Mouse (Mus musculus) lung, embryonic 16.5 days (tissue): ENCODE data around the gene Vmn2r87. TPM values are rescaled to one million over a fixed set of nuclear protein-coding genes. Genes with fewer than 3 reads are reported as not detected.
"Not testable (repeated sequence)": the region's sequence is repeated elsewhere in the genome, so short reads cannot be mapped to it uniquely, and the experiment has no call there.

Source experiments
- ATAC-seq: fragments of 200-750 bp; cut with Nextera tagmentation; 2 replicates; pipeline ENCODE4 v1.8.0; 2017; ENCODE audit warnings: low read depth, mild to moderate bottlenecking, moderate library complexity
- H3K27ac ChIP-seq: fragments of 300-500 bp; sonication (generic); 2 replicates; pipeline ENCODE4 v1.5.1; 2014; ENCODE audit warnings: mild to moderate bottlenecking, control low read depth, low read length
- H3K27me3 ChIP-seq: fragments of 300-500 bp; sonication (generic); 2 replicates; pipeline ENCODE4 v1.6.1; 2014; ENCODE audit warnings: low read depth, low read length, mixed read lengths; ENCODE audit not compliant: control insufficient read depth, insufficient read depth
- H3K36me3 ChIP-seq: fragments of 300-500 bp; sonication (generic); 2 replicates; pipeline ENCODE4 v1.6.1; 2014; ENCODE audit warnings: low read length; ENCODE audit not compliant: control insufficient read depth, insufficient read depth
- H3K4me1 ChIP-seq: fragments of 300-500 bp; sonication (generic); replicated peaks from 2 replicates; pipeline ENCODE4 v1.6.1; 2014; ENCODE audit warnings: low read length, mixed read lengths; ENCODE audit not compliant: control insufficient read depth, insufficient read depth
- H3K4me2 ChIP-seq: fragments of 300-500 bp; sonication (generic); 2 replicates; pipeline ENCODE4 v1.6.1; 2014; ENCODE audit warnings: low read depth, low read length, control low read depth
- H3K4me3 ChIP-seq: fragments of 300-500 bp; sonication (generic); 2 replicates; pipeline ENCODE4 v1.5.1; 2014; ENCODE audit warnings: mild to moderate bottlenecking, low read length, control low read depth
- H3K9ac ChIP-seq: fragments of 300-500 bp; sonication (generic); 2 replicates; pipeline ENCODE4 v1.6.1; 2014; ENCODE audit warnings: low read length, control low read depth
- H3K9me3 ChIP-seq: fragments of 300-500 bp; sonication (generic); 2 replicates; pipeline ENCODE4 v1.6.1; 2016; ENCODE audit warnings: low read length; ENCODE audit not compliant: control insufficient read depth
- WGBS: fragments of 180-500 bp; shearing (Covaris S2); extraction: QIAGEN DNeasy Blood & Tissue Kit; methylation state at CpG from one replicate; pipeline ENCODE4 v1.1.7; 2014; 5-methylcytosine and 5-hydroxymethylcytosine counted together
- polyA plus RNA-seq: library from polyadenylated mRNA; unstranded; fragments of >200 nt; fragmentation: Nextera tagmentation; extraction: Ambion mirVana; gene quantifications from 2 replicates; pipeline ENCODE4 v1.2.1, GENCODE M21; 2015

Gene Vmn2r87
- polyA plus RNA-seq = not detected in 2 replicates

GRCm38 (mm10) chr10:130497296-130497695 lies at the start of gene Vmn2r87:
Vmn2r87 (minus strand) TSS chr10:130497396.
- Histone ChIP-seq H3K36me3 (no peaks in the 10 kb centered on the region), H3K27ac (no peak within 1 kb of the TSS), H3K4me1 (no peaks in the 10 kb centered on the region), H3K9me3 (no peaks in the 10 kb centered on the region), H3K9ac (no peak within 1 kb of the TSS), H3K4me2 (no peak within 1 kb of the TSS), H3K27me3 (no peaks in the 10 kb centered on the region), H3K4me3 (no peak within 1 kb of the TSS)
- ATAC-seq = no peak

DNA sequence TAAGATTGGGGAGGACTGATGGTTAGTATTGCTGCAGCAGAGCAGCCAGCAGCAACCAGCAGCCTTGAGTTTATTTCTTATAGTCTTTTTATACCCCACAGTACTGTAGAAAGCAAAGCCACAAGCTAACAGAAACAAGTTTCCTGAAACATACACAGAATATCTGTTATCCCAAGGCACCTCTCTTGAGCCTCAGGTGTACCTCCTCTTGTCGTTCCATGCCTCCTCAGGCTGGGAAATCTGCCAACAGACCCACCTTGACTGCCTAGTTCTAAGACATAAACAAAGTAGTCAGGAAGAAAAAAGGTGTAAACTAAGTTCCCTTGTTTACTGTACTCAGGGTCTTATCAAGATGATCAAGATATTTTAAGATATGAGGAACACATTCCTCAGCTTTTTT lies 47.1 kb upstream of the Vmn2r87 start:
- H3K4me3 ChIP-seq, H3K36me3 ChIP-seq, H3K9me3 ChIP-seq, H3K9ac ChIP-seq, H3K27me3 ChIP-seq, H3K4me1 ChIP-seq, H3K4me2 ChIP-seq: not testable (repeated sequence)
- H3K27ac ChIP-seq = peak overlapping the region; percentile 5; the same call in 1 of the 2 replicates
- 26% methylated on average over 1 of the region's 1 CpGs for WGBS
- ATAC-seq = 0 out of 2 replicates have a peak, but pooled peaks have one; percentile 23

DNA sequence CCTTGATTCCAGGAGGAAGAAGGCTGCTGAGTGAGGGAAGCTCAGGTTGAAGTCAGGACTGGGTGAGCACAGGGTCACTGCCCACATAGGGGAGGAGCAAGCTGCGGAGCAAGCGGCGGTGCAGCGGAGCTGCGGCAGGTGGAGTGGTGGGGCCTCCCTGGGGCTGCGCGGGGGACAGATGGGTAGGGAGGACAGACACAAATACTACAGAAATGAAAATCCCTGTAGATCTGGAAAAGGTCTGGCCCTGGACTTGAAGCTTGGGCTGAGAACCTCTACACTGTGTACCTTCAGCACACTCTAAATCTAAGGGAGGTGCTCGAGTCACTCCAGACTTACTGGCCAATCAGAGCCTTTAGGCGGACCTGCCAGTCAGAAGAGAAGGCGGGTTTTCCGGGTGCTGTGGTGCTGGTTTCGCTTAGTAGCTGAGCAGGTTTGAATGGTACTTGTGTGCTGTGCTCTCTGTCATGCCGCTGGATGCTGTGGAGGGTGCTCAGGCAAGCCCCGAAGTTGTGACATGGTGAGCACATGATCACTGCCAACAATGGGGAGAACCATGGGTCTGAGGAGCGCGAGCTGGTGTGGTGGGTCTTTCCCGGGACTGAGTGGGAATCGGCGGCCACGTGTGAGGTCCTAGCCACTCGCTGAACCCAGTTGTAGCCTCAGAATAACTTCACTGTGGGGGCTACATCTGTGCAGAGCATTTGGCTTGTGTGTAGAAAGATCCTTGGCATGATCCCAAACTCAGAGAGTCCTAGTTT lies 44.9 kb upstream of the Vmn2r87 start:
- peak overlapping the region; percentile 69 for H3K9ac ChIP-seq
- WGBS = under 1% methylated on average over 20 of the region's 21 CpGs
- H3K36me3 ChIP-seq, H3K27me3 ChIP-seq, H3K4me1 ChIP-seq, H3K9me3 ChIP-seq: not testable (repeated sequence)
- peak; percentile 97 for ATAC-seq
- H3K4me3 ChIP-seq = peak overlapping the region; percentile 68
- H3K4me2 ChIP-seq = peak overlapping the region; percentile 55
- peak overlapping the region; percentile 75 for H3K27ac ChIP-seq

GRCm38 (mm10) chr10:130536101-130536500 lies 38.9 kb upstream of the Vmn2r87 start:
- 72% methylated on average over 3 of the region's 3 CpGs for WGBS
- Histone ChIP-seq H3K27ac (no peak overlapping the region), H3K4me3 (no peak overlapping the region), H3K4me1 (no peaks in the 10 kb centered on the region), H3K4me2 (no peak overlapping the region), H3K9ac (no peak overlapping the region), H3K9me3 (no peaks in the 10 kb centered on the region), H3K27me3 (no peaks in the 10 kb centered on the region), H3K36me3 (no peaks in the 10 kb centered on the region)
- ATAC-seq = no peak

- no peak overlapping the region for H3K9ac ChIP-seq
- H3K36me3 ChIP-seq = no peaks in the 10 kb centered on the region
- H3K27me3 ChIP-seq = no peaks in the 10 kb centered on the region
- H3K4me2 ChIP-seq = no peak overlapping the region
- H3K4me1 ChIP-seq = no peaks in the 10 kb centered on the region
- no peak overlapping the region for H3K27ac ChIP-seq
- ATAC-seq = no peak
- 0 out of 2 replicates have a peak, but pooled peaks cover 2% of the 10 kb centered on the region for H3K9me3 ChIP-seq
- no peak overlapping the region for H3K4me3 ChIP-seq
- 43% methylated on average over 10 of the region's 10 CpGs for WGBS
Observed at GRCm38 (mm10) chr10:130527926-130528325, 30.7 kb upstream of the Vmn2r87 start.

- H3K27ac ChIP-seq = no peak overlapping the region
- H3K36me3 ChIP-seq = no peaks in the 10 kb centered on the region
- ATAC-seq = peak; percentile 99
- peak overlapping the region; percentile 74 for H3K9ac ChIP-seq
- H3K27me3 ChIP-seq = no peaks in the 10 kb centered on the region
- H3K4me3 ChIP-seq = peak overlapping the region; percentile 51
- 1% methylated on average over 36 of the region's 36 CpGs for WGBS
- H3K4me2 ChIP-seq = peak overlapping the region; percentile 90
- no peaks in the 10 kb centered on the region for H3K4me1 ChIP-seq
- H3K9me3 ChIP-seq = no peaks in the 10 kb centered on the region
Observed at GRCm38 (mm10) chr10:130470311-130470760, 26.9 kb downstream of the Vmn2r87 start.

GRCm38 (mm10) chr10:130455950-130456349 lies 41.2 kb downstream of the Vmn2r87 start, which contains the start of gene Vmn2r86:
Vmn2r86 (minus strand) TSS chr10:130456050.
- not testable (repeated sequence) for H3K27ac ChIP-seq, H3K4me3 ChIP-seq, ATAC-seq, H3K4me1 ChIP-seq, H3K9me3 ChIP-seq, H3K27me3 ChIP-seq, H3K4me2 ChIP-seq, H3K36me3 ChIP-seq, H3K9ac ChIP-seq
- WGBS = 82% methylated on average over 1 of the region's 1 CpGs

DNA sequence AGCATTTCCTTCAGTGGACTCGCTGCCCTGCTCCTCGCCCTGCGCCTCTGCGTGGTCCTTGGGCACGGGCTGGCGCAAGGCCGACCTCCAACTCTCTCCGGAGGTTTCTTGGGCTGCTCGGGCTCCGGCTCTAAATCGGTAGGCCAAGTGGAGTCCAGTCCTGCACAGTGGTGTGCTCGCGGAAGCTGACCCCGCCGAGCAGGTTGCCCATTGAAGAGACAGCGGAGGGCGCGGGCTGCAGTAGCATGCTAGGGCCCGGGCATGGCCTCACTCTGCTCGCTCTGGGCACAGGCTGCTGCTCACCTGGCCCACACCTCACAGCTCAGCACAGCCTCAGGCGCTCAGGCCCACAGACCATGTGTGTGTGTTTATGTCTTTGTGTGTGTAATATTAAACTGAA lies 52.4 kb downstream of the Vmn2r87 start:
- ATAC-seq = no peak
- Histone ChIP-seq H3K4me3 (no peak overlapping the region), H3K36me3 (no peaks in the 10 kb centered on the region), H3K4me2 (no peak overlapping the region), H3K9me3 (no peaks in the 10 kb centered on the region), H3K4me1 (no peaks in the 10 kb centered on the region), H3K9ac (no peak overlapping the region), H3K27ac (no peak overlapping the region), H3K27me3 (no peaks in the 10 kb centered on the region)
- 86% methylated on average over 21 of the region's 21 CpGs for WGBS

DNA sequence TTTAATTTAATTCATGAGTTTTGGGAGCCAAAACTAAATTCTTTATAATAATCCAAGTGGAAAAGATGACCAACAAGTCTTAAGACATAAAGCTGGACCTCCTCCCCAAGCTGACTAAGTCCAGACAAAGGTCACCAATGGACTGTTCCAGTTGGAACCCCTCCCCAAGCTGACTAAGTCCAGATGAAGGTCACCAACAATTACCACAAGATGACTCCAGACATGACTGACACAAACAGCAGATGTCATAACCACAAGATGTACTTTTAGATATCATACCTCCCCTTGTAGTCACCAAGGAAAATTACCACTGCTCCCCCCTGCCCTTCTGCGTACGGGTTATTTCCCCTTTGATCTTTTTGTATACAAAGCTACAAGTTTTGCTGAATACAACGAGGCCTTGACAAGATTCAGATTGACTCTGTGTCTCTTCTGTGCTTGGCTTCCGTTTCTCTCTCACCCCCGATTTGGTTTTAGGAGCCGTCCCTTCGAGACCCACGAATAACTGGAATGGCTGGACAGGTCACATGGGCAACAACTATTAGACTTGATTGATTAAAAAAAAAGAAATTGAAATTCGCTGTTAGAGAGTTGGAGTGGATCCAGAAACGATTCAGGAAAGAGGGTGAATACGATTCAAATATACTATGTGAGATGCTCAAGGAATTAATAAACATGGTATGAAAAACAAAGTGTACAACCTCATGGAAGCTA lies 62.9 kb downstream of the Vmn2r87 start:
- H3K36me3 ChIP-seq, H3K9me3 ChIP-seq, H3K27me3 ChIP-seq, H3K4me2 ChIP-seq, H3K4me3 ChIP-seq, ATAC-seq, H3K4me1 ChIP-seq, H3K27ac ChIP-seq, H3K9ac ChIP-seq: not testable (repeated sequence)
- 76% methylated on average over 11 of the region's 11 CpGs for WGBS
